Mouse (Mus musculus): Measurements from ENCODE around the gene Nptx1.

The Nptx1 gene

DNA sequence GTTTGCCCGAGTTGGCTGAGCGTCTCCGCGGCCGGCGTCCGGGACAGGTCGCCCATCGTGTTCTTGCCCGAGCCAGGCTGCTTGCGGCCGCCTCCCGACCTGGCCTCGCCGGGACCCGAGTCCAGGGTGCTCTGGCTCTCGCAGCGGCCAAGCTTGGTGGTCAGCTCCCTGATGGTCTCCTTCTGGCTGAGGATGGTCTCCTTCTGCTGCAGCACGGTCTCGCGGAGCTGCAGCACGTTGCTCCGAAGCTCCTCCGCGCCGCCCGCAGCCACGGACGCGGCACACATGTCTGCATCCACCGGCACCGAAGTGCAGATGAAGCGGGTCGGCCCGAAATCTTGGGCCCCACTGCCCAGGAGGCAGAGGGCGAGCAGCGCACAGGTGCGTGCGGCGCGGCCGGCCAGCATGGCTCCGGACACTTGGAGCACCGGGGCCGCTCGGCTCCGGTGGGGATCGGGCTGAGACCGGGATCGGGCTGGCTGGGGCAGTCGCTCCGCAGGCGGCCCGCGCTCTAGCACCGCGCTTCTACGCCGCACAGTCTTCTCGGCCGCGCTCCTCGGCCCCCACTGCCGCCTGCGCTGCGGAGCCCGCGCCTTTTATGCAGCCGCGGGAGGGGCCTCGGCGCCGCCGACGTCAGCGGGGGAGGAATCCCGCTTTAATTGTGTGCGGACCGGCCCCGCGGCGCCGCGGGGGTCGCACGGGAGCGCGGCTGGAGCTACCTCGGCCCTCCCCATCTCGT is at the start of gene Nptx1:
Gene Nptx1 (minus strand): TSS at position 571 of the 739 bp plus-strand sequence.
- DNase-seq (ENCODE audit: low spot score): no peak

DNA sequence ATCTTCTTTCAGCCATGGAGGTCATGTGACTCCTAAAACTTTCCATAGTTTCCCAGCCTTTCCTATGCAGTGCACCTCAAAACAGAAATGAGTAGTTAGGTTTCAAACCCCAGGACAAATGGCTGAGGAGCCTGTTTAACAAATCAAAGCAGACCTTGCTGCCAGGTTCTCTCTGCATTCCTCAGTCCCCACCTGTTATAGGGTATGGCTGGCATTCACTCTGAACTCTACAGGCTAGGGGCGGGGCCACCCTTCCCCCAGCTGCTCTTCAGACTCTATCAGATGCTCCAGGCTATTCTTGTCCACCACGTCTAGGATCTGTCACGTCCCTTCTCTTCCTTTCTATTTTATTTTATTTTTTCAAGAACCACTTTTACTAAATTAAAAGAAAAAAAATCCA is 46.4 kb upstream of the Nptx1 start:
- no peak for DNase-seq (ENCODE audit: low spot score)

DNA sequence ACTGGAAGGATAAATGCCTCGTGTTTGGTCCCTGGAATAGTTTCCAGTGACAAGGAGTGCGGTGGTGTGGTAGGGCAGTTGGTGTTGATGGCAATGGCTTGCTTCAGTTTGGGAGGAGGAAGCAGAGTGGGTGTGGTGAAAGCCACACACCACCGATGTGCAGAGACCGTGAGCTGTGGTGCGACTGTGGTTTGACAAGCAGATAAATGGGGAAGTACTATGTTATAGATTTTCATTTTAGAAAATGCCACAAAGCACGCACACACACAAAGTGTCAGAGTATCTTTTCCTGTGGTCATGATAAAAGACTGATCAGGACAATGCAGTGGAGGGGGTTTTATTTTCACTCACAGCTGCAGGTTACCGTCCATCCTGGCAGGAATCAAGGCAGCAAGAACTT is 41.7 kb upstream of the Nptx1 start:
- DNase-seq (ENCODE audit: low spot score): no peak

DNA sequence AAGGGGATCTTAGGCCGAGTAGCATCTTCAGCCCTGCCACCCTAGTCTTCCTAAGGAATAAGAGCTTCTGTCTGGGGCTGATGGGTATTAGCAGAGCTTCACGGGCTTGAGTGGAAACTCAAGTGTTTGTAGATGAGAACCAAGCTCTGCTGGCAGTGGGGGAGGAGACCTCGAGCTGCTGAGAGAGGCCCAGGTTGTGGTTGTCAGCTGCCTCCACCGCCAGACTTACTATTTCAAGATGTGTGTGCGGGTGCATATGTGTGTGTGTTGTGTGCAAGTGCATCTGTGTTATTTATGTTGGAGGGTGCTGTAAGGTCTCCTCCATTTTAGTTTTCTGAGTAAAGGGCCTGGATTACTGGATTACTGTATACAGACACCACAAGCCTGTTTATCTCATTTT is 39.6 kb upstream of the Nptx1 start:
- DNase-seq (ENCODE audit: low spot score): no peak

DNA sequence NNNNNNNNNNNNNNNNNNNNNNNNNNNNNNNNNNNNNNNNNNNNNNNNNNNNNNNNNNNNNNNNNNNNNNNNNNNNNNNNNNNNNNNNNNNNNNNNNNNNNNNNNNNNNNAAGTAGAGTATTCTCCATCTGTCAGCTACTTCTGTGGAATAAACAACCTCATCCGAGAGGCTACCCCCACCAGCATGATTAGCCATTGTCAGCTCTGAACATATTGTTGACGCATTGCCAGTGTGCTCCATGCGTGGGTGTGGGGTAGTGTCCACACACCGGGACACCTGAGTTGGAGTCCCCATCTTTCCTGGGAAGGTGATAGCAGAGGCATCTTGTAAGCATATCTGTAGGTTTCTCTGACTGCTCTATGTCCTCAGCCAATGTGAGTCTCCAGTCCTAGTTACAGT is 39.0 kb upstream of the Nptx1 start:
- no peak for DNase-seq (ENCODE audit: low spot score)

DNA sequence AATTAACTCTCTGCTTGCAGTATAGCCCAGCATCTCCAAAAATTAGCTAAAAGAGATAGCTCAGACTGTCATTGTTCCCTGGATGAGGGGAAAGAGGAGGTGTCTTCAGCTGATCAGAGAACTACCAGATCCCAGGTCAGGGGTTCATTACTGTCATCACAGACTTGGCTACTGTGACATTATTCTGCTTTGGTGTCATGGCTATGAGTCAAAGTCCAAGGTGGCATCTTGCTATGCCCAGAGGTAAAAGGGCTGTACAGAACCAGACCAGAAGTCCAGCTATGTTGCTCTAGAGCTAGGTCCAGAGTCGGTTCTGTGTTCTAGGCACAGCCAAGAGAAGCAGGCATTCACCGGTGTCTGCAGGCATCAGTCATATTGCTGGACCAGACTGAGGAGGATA is 30.2 kb upstream of the Nptx1 start:
- no peak for DNase-seq (ENCODE audit: low spot score)

DNA sequence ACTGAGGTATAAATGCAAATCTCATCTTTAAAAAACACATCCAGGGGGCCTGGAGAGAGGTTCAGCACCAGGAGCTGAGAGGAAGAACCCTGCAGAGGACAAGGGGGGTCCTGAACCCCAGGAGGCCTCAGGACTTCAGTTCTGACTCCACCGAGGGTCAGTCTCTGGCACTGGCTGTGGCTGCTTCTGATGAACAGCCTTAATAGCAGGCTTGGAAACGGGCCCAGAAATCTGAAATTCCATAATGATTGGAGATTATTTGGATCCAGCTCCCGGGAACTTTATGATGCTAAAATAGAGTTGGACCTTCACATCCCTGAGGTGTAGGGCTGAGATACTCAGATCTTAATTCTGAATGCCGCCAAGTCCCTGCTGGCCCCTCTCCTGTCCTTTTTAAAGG is 29.3 kb upstream of the Nptx1 start:
- no peak for DNase-seq (ENCODE audit: low spot score)

DNA sequence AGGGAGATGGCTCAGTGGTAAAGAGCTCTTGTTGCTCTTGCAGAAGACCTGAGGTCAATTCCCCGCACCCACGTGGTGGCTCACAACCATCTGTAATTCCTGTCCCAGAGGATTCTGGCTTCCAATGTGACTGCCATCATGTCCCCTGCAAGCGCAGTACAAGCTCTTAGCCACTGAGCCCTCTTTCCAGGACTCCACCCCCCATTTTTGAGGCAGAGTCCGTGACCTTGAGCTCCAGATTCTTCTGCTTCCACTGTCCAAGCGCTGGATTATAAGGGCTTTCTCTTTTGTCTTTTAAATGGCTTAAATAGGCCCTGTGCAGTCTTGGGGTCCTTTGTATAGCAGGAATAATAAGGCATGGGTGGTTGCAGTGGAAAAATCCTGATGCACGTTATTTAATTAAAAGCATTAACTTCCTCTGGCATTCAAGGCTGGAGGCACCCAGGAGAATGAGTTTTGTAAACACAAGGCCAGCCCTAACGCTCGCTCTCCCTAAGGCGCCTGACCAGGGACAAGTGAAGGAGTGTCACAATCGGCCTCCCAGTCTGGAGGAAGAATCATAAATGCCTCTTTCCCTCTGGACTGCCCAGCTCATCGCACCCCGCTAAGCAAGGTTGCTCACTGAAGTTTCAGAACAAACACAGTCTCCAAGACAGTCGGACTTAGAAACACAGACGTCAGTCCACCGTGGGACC is 24.9 kb upstream of the Nptx1 start:
- no peak for DNase-seq (ENCODE audit: low spot score)

DNA sequence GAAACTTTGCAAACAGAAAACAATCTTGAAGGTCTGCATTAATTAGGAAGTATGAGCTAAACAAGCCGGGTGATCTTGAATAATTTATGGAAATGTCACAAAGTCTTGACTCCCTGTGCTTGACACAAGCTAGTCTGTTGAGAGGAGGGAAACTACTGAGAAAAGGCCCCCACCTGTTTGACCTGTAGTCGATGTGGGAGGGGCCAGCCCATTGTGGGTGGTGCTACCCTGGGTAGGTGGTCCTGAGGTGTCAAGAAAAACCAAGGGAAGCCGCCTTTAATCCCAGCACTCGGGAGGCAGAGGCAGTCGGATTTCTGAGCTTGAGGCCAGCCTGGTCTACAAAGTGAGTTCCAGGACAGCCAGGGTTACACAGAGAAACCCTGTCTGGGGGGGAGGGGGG is 18.6 kb upstream of the Nptx1 start:
- no peak for DNase-seq (ENCODE audit: low spot score)

DNA sequence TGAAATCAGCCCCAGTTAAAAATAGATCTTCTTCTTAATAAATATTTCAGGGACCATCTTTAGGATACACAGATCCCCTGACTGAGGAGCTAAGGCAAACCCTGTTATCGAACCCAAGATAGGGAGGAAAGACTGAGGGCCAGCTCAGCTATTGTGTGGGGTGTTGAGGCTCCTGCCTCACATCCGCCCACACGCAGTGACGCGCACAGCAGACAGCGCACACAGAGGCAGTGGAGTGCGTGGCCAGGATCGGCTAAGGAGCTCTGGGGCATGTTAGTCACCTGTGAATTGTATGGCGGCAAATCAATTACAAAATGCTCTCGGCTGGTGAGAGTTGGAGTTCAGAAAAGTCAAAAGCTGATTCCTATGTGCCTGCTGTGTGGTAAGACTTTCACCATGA is 18.1 kb upstream of the Nptx1 start:
- DNase-seq (ENCODE audit: low spot score): no peak

DNA sequence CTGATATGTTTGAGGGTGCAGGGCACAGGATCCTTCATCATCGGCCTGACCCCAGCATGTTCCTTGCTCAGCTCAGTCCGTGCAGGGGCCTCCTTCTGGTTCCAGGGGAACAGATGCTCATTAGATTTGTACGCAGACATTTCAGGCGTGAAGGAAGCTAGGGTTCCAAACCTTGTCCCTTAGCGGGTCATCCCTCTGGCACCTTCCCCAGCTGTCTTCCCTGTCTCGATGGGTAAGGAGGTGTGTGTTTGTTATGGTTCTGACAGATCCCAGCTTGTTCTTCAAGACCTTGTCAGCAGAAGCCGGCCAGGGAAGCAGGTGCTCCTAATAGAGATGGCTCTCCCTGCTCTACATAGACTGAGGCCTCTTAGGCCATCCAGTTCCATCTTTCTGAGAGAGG is 17.5 kb upstream of the Nptx1 start:
- no peak for DNase-seq (ENCODE audit: low spot score)

DNA sequence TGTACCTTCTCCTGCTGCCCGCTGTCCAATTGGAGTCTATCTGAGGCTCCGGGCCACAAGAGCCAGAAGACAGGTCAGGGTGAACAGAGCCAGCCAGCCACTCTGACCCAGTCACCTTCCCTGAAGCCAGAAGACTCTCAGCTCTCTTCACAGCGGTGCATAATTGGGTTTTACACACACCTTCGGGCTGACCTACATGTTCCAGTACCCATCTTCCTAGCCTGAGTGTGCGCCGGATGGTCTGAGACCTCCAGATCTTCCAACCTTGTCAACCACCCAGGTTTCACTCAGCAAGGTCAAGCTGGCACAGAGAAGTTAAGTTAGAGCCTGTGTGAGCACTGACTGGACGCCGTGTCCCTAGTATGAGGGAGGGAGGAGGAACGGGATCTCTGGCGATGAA is 16.8 kb upstream of the Nptx1 start:
- no peak for DNase-seq (ENCODE audit: low spot score)

DNA sequence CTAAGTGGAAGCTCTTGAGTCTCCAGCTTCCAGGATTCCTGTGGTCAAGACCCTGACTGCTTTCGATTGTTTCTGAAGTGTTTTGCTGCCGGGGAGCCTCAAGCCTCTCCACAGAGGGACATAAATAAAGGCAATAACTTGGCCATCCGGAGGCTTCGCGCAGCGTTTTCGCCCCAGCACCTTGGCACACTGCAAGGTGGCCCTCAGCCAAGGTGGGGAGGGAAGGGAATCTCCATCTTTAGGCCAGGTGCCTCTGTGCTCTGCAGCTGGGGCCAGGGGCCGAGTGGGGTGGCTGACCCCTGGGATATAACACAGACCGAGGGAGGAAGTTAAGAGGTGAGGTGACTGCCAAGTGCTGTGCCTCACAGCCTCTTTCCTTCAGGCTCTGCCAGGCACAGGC is 15.6 kb upstream of the Nptx1 start:
- no peak for DNase-seq (ENCODE audit: low spot score)

DNA sequence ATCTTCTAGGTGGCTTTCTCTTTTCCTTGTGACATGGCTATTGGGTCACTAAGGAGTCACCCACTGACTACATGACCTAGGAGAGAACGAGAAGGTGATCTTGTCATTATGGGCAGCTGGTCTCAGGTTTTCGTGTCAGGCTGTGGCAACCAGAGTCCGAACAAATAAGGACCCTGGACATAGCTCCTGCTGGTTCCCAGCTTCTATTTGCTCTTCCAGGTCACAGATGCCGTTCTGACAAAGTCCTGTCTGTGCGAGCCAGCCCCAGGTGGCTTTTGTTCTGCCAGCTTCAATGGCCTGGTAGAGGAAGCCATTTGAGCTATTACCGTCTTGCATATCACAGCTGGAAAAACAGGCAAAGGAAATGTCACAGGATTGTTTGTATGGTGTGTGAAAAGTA is 14.7 kb upstream of the Nptx1 start:
- no peak for DNase-seq (ENCODE audit: low spot score)

DNA sequence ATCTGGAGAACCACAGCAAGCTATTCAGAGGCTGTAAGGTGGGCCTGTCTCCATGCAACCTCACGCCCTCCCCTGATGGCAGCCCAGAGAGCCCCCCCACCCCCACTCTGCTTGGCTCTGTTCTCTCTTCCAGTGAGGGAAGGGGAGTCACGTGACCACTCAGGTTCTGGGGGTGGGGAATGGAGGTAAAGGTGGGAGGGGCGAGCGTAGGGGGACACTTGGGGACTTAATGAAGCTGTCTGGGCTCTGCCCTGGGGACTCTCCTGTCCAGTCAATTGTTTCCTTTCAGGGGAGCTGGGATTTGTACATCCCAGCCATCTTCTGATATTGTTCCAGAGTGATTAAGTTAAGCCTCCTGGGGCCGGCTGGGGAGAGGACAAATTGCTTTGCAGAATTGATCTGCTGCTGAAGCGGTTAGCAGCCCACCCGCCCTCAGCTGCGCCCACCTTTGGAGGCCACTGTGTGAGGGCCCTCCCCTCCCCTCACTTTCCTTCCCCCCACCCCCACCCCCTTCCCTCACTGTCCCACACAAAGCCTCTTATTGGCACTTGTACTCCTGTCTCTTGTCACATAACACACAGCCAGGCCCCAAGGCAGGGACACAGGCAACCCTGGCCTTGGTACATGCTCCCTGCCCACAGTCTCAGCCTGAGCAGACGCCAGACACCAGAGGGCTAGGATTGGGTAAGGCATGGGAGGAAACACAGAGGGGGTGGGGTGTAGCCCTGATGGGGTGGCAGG is 11.5 kb upstream of the Nptx1 start:
- no peak for DNase-seq (ENCODE audit: low spot score)

DNA sequence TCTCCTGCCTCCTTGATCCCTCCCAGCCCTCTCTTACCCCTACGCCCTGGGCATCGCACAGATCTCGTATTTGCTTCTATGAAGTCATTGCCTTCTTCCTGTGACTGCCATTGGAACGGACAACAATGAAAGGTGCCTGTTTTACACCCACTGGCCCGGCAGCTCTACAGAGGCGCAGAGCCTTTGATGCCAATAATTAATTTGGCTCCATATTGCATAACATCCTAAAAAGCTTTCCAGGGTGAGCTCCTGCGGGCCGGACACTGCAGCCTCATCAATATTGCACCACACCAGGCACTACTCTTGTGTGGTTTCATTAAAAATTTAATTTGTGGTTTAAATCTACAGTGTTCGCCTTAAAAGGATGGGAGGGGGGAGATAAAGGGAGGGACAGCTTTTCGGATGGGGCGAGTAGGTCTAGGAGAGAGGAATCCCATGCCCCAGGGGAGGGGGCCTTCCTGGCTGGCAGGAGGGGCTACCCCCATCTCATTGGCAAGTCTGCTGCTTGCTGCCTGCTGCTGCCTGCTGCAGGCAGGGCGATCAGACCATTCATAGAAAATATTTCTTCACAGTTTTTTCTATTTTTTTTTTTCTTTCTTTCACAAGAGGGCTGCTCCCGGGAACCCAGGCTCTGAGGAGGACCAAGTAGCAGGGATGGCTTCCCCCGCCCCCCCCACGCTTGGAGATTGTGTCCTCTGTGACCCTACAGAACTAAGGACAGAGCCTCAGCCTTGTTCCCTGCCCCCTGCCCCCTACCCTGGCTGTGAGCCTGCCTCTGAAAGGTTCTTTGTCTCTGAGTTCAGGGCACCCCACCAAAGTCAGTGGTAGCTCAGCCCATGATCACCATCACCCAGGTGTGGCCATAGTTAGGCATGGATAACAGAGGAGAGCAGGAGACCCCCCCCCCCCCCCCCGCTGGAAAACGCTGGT is 10.7 kb upstream of the Nptx1 start:
- no peak for DNase-seq (ENCODE audit: low spot score)

DNA sequence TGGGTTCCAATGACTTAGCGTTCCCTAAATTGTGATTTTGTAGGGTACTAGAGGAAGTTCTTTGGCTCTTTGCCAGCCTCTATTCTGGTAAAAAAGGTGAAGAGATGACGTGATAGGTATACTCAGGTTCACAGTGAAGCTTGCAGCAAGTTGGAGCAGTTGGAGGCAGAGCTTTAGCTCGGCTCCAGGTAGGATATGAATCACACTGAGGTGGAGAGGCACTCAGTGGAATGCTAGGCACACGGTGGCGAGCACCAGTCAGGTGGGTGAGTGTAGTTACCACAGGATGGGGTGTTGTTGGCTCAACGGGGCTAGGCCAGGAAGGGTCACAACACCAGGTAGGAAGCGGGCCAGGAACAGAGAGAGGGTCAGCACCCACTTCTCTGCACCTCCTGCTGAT is 7.6 kb upstream of the Nptx1 start:
- no peak for DNase-seq (ENCODE audit: low spot score)

DNA sequence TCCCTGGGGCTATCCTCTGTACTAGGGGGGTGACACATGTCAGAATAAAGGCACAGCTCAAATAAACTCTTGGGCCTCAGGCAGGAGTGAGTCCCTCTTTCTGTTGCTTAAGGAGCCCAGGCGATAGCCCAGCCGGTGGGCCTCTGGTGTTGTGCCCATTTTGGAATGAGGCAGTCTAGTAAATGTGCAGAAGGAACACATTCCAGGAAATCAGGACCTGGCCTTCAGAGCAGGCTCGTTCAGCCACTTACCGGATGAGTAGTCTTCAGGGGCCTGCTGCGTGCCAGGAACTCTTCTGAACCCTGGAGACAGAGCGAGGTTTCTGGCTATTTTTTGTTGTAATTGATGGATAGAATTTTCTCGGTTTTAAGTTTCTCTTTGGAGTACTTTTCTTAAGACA is 7.2 kb upstream of the Nptx1 start:
- DNase-seq (ENCODE audit: low spot score): no peak

DNA sequence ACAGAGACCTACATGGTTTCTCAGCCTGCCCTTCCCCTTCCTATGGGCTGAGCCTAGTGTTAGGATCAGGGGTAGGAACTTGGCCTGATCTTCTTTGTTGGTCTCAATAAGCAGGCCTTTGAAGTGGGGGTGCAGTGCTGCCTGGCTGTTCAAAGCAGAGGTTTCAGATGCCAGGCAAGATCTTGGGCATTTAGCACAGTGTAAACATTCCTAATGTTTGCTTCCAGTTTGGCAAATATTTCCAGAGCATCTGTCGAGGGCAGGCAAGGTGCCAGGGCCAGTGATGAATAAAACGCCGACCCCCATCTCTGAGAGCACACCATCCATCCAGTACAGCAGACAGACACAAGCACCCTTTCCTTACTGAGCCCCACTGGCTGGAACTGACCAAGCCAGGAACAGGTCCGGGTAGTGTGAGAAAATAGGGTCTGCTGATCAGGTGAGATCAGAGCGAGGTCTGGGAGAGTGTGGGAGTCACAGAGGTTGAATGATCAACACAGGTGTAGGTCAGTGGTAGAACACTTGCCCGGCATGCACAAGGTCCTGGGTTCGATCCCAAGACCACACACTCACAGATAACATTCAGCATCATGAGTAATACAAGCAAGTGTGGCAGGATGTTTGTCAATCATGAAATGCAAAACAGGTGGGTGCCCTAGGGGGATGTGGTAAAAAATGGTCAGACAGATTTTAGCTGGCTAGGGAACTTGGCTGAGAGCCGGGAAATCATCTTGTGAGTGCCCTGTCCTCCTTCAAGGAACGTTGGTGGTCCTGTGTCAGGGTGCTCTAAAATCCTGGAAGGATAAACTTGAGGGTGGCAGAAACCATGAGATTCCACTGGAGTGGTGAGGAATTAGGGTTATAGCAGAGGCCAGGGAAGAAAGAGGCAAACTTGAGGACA is 5.6 kb upstream of the Nptx1 start:
- no peak for DNase-seq (ENCODE audit: low spot score)

DNA sequence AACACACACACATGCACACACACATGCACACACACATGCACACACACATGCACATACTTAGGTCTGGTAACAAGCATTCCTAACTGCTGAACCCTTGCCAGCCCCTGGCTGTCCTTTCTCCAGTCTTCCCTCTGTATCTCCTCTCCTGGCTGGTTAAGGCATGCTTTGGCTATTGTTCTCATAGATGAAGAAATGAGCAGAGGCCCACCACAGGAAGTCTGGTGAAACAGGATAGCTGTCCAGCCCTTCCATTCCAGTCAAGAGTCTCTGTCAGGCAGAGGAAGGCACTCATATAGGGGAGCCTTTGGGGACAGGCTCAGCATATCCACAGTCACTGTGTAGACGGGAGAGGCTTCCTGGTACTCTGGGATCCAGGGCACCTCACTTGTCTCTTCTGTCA is 4.7 kb upstream of the Nptx1 start:
- no peak for DNase-seq (ENCODE audit: low spot score)

DNA sequence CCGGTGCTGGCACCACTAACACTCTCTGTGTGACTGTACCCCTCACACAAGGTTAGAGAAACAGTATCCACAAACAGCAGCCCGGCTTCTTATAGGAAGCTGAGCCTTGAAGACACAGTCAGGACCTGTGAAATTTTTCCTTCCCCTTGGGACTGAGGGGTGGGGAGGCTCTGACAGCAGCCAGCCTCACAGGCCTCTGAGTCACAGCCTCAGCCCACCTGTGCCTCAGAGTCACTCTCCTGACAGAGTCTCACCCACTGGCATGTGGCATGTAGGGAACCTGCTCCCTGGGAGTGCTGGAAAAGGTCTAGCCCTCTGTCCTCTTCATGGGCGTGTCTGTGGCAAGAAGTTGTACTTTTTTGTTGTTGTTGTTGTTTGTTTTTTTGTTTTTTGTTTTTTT is 3.9 kb upstream of the Nptx1 start:
- no peak for DNase-seq (ENCODE audit: low spot score)
